ENCODE assay signal across 9 mouse cellular contexts in genomic region chr9:99242533-99243189, GRCm38 (mm10). TPM values are rescaled to one million over a fixed set of nuclear protein-coding genes. Genes with fewer than 3 reads are reported as not detected.
DNase-seq lines count a peak whose midpoint lies in the region; ATAC-seq and TF ChIP-seq lines count a peak whose summit lies in the region.
"Had no signal": no experiment of that assay in that cellular context is flagged by ENCODE, and none has a peak within 500 bp of the region (broad histone marks: within the 10 kb centered on the region; RNA-seq: fewer than 3 reads in every experiment).

No protein-coding gene starts in this region.

- peak; percentile 68 for ATAC-seq in frontal cortex, adult (ENCODE audit: low TSS enrichment)
- peak; percentile 65 for ATAC-seq in forebrain, embryonic 12.5 days (ENCODE audit: low FRiP score)
- ATAC-seq in kidney, postnatal 0 days (replicated peaks; ENCODE audit: low FRiP score, low read depth) = no peak

- TF ChIP-seq CTCF in E14TG2a.4 (conservative IDR thresholded peaks at IDR 0.05; ENCODE audit: low read length) = no peak
- TF ChIP-seq CTCF in kidney, postnatal 0 days (IDR thresholded peaks at IDR 0.05; ENCODE audit: low read depth) = peak; percentile 37

- peaks cover 27% of the 10 kb centered on the region for H3K36me3 ChIP-seq in E14TG2a.4 (ENCODE audit: insufficient read depth, low read length)
- peaks cover 7% of the 10 kb centered on the region; the same call in 1 of the 2 replicates for H3K36me3 ChIP-seq in forebrain, embryonic 12.5 days (replicated peaks)
- H3K36me3 ChIP-seq in kidney, postnatal 0 days (ENCODE audit: insufficient read depth, low read length) = no peaks in the 10 kb centered on the region

- peak overlapping the region; percentile 67 for H3K4me2 ChIP-seq in forebrain, embryonic 12.5 days
- H3K4me2 ChIP-seq in kidney, postnatal 0 days (ENCODE audit: low read length) = peak overlapping the region; percentile 65

- H3K27me3 ChIP-seq in E14TG2a.4 (ENCODE audit: insufficient read depth, low read length) = 0 out of 2 replicates have a peak, but pooled peaks cover 3% of the 10 kb centered on the region
- H3K27me3 ChIP-seq in forebrain, embryonic 12.5 days = no peaks in the 10 kb centered on the region
- H3K27me3 ChIP-seq in kidney, postnatal 0 days (ENCODE audit: insufficient read depth, low read length) = no peaks in the 10 kb centered on the region

- H3K9ac ChIP-seq in forebrain, embryonic 12.5 days = 0 out of 2 replicates have a peak overlapping the region, but pooled peaks have one; percentile 30
- H3K9ac ChIP-seq in kidney, postnatal 0 days (ENCODE audit: low read depth, low read length) = peak overlapping the region; percentile 75; the same call in 1 of the 2 replicates

- WGBS in forebrain, embryonic 12.5 days = 10% methylated on average over 17 of the region's 17 CpGs
- 9% methylated on average over 17 of the region's 17 CpGs for WGBS in kidney, postnatal 0 days

- H3K9me3 ChIP-seq in E14TG2a.4 (ENCODE audit: low read length) = peaks cover 4% of the 10 kb centered on the region
- H3K9me3 ChIP-seq in forebrain, embryonic 12.5 days = no peaks in the 10 kb centered on the region
- H3K9me3 ChIP-seq in kidney, postnatal 0 days (replicated peaks; ENCODE audit: low read length) = no peaks in the 10 kb centered on the region

- H3K27ac ChIP-seq in forebrain, embryonic 12.5 days = peak overlapping the region; percentile 27; the same call in 1 of the 2 replicates
- no peak overlapping the region for H3K27ac ChIP-seq in kidney, postnatal 0 days

- no peak for DNase-seq in frontal cortex, postnatal 25 days (ENCODE audit: low spot score in 2 of 2)
- DNase-seq in kidney, postnatal 0 days (ENCODE audit: low spot score) = peak; percentile 8
- DNase-seq in neural tube, embryonic 10.5 days (ENCODE audit: extremely low spot score, low spot score) = peak; percentile 31
- no peak for DNase-seq in thymus, postnatal 36 days
- DNase-seq in layer of hippocampus, adult 9-11 months = no peak

- H3K4me1 ChIP-seq in E14TG2a.4 (replicated peaks; ENCODE audit: low read depth, low read length) = peaks cover 40% of the 10 kb centered on the region
- H3K4me1 ChIP-seq in forebrain, embryonic 12.5 days = peaks cover 9% of the 10 kb centered on the region; the same call in 1 of the 2 replicates
- H3K4me1 ChIP-seq in kidney, postnatal 0 days (replicated peaks; ENCODE audit: insufficient read depth, low read length) = no peaks in the 10 kb centered on the region

- H3K4me3 ChIP-seq in E14TG2a.4 (replicated peaks; ENCODE audit: low read length) = peak overlapping the region; percentile 94
- H3K4me3 ChIP-seq in forebrain, embryonic 12.5 days (replicated peaks) = peak overlapping the region; percentile 82
- peak overlapping the region; percentile 91 for H3K4me3 ChIP-seq in kidney, postnatal 0 days (replicated peaks; ENCODE audit: low read depth, low read length)

RNA-seq across cellular contexts. Expression of gene Cep70, which starts 0.5 kb away (rescaled TPM):
- 64.1 and 68.2 TPM in 2 replicates for polyA plus RNA-seq in forebrain, embryonic 12.5 days (2016; fragmentation: Nextera tagmentation; extraction: Ambion mirVana)
- polyA plus RNA-seq in kidney, postnatal 0 days (2015; fragmentation: Nextera tagmentation; extraction: Ambion mirVana) = 21.9 and 22.1 TPM in 2 replicates

RNA-seq across cellular contexts. Expression of gene Faiml, which starts 5.6 kb away (rescaled TPM):
- polyA plus RNA-seq in forebrain, embryonic 12.5 days (2016; fragmentation: Nextera tagmentation; extraction: Ambion mirVana) = not detected in 2 replicates
- polyA plus RNA-seq in kidney, postnatal 0 days (2015; fragmentation: Nextera tagmentation; extraction: Ambion mirVana) = not detected in 2 replicates
- polyA plus RNA-seq: large intestine, adult 2 months had no signal

Comparison
In these comparisons a context has a peak if more than half of its experiments do, and no peak if none do; other contexts are left out.
1. DNase-seq: peak in kidney, postnatal 0 days (single experiment) and neural tube, embryonic 10.5 days (single experiment); none in frontal cortex, postnatal 25 days (0 of 2), thymus, postnatal 36 days (0 of 2) and layer of hippocampus, adult 9-11 months (single experiment).
2. Peak in every context shown above with its lines, with median percentiles within 50 percentile points of each other: H3K4me3 ChIP-seq.